Comparison of ENCODE assay signal across 10 mouse cellular contexts in the genomic region with DNA sequence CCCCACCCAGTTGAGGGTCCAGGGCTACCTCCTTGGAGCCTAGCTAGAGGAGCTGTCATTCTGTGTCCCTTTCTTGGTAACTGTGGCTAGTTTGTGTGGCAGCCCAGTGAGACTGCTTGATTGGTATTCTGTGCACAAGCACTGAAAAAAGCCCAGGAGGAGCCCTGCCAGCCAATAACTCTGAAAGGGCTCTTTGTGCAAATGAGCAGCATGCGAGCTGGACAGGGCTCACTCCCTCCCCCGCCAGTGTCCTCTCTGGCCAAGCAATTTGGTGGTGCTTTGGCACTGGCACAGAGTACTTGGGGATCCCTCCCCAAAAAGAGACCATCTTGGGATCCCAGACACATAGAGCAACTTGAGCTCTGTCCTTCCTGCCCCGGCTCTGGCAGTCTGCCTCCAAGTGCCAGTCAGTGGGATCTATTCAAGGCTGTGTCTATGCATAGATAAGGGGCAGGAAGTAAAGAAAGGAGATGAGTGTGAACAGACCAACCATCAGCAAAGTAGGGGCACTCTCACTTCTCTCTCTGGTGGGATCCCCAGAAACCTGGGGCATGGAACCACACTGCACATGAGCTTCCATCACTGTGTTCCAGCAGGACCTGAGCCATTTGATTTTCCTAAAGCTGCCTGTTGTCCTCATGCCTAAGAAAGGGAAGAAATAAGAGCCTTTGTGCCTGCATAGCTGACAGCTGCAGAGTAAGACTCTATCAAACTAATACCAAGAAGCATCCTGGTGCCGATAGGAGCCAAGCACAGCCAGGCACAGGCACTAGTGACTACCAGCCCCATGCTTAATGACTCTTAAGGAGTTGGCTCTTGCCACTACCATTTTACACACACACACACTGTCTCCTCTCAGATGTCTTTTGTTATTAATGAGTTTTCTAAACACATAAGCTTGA. TPM values are rescaled to one million over a fixed set of nuclear protein-coding genes. Genes with fewer than 3 reads are reported as not detected.
DNase-seq lines count a peak whose midpoint lies in the region; ATAC-seq lines count a peak whose summit lies in the region.
"Had no signal": no experiment of that assay in that cellular context is flagged by ENCODE, and none has a peak within 500 bp of the region (broad histone marks: within the 10 kb centered on the region; RNA-seq: fewer than 3 reads in every experiment).

No protein-coding gene starts in this region.

- H3K4me3 ChIP-seq in forebrain, embryonic 13.5 days = no peak overlapping the region
- no peak overlapping the region for H3K4me3 ChIP-seq in neural tube, embryonic 15.5 days (replicated peaks)

- peak; percentile 67 for DNase-seq in embryo, embryonic 11 days
- no peak for DNase-seq in embryo, embryonic 10 days (ENCODE audit: low spot score)
- DNase-seq in layer of hippocampus, postnatal 14 days (ENCODE audit: low spot score in 2 of 2) = peak; percentile 68 to 90
- DNase-seq in urinary bladder, postnatal 25 days (ENCODE audit: low spot score) = no peak
- DNase-seq in thymus, postnatal 36 days = no peak
- no peak for DNase-seq in kidney, adult 11 months

- WGBS in forebrain, embryonic 13.5 days = 15% methylated on average over 4 of the region's 4 CpGs
- 27% methylated on average over 4 of the region's 4 CpGs for WGBS in neural tube, embryonic 15.5 days

- no peaks in the 10 kb centered on the region for H3K9me3 ChIP-seq in forebrain, embryonic 13.5 days (replicated peaks)
- H3K9me3 ChIP-seq in neural tube, embryonic 15.5 days (replicated peaks) = no peaks in the 10 kb centered on the region

- peaks cover 50% of the 10 kb centered on the region for H3K4me1 ChIP-seq in forebrain, embryonic 13.5 days
- peaks cover 26% of the 10 kb centered on the region for H3K4me1 ChIP-seq in neural tube, embryonic 15.5 days

- H3K4me2 ChIP-seq in forebrain, embryonic 13.5 days = peak overlapping the region; percentile 27
- H3K4me2 ChIP-seq in neural tube, embryonic 15.5 days = no peak overlapping the region

- no peaks in the 10 kb centered on the region for H3K36me3 ChIP-seq in forebrain, embryonic 13.5 days (ENCODE audit: poor library complexity, severe bottlenecking)
- no peaks in the 10 kb centered on the region for H3K36me3 ChIP-seq in neural tube, embryonic 15.5 days

- peak; percentile 94 for ATAC-seq in forebrain, embryonic 13.5 days
- ATAC-seq in neural tube, embryonic 15.5 days (ENCODE audit: low FRiP score) = peak; percentile 79

- H3K9ac ChIP-seq in forebrain, embryonic 13.5 days = peak overlapping the region; percentile 16; the same call in 1 of the 2 replicates
- H3K9ac ChIP-seq in neural tube, embryonic 15.5 days (replicated peaks) = no peak overlapping the region

- peak overlapping the region; percentile 84 for H3K27ac ChIP-seq in forebrain, embryonic 13.5 days
- peak overlapping the region; percentile 63 for H3K27ac ChIP-seq in neural tube, embryonic 15.5 days (replicated peaks)

- no peaks in the 10 kb centered on the region; the same call in 1 of the 2 replicates for H3K27me3 ChIP-seq in forebrain, embryonic 13.5 days
- no peaks in the 10 kb centered on the region for H3K27me3 ChIP-seq in neural tube, embryonic 15.5 days (replicated peaks)
- H3K27me3 ChIP-seq: CH12.LX had no signal

RNA-seq across cellular contexts. Expression of gene Lrrc4, which starts 11.1 kb away (rescaled TPM):
- 3.8 and 4.3 TPM in 2 replicates for polyA plus RNA-seq in forebrain, embryonic 13.5 days (2015; fragmentation: Nextera tagmentation; extraction: Ambion mirVana)
- total RNA-seq in layer of hippocampus, postnatal 14 days (2021) = 10 to 100 TPM; 67.6 to 70.8 TPM
- 7.2 and 8.5 TPM in 2 replicates for polyA plus RNA-seq in neural tube, embryonic 15.5 days (2015; fragmentation: Nextera tagmentation; extraction: Ambion mirVana)
- total RNA-seq: neutrophil, adult 5-6 weeks had no signal

Comparison
In these comparisons a context has a peak if more than half of its experiments do, and no peak if none do; other contexts are left out.
1. DNase-seq: peak in embryo, embryonic 11 days (single experiment) and layer of hippocampus, postnatal 14 days (2 of 2); none in embryo, embryonic 10 days (single experiment), urinary bladder, postnatal 25 days (single experiment), thymus, postnatal 36 days (0 of 2) and kidney, adult 11 months (single experiment).